Mouse (Mus musculus): ENCODE data around the gene Gstt4. TPM values are rescaled to one million over a fixed set of nuclear protein-coding genes. Genes with fewer than 3 reads are reported as not detected.

Gene Gstt4
- not detected in 2 replicates for total RNA-seq (2012; rRNA removed)
- polyA plus RNA-seq (2012; ENCODE audit: insufficient read depth in 1 of 2, insufficient read length in 2 of 2, low read depth in 1 of 2, low replicate concordance in 2 of 2, missing spikeins in 1 of 2): not detected

GRCm38 (mm10) chr10:75822443-75822842 is at the start of gene Gstt4:
Gstt4 (minus strand) TSS chr10:75822543.
- DNase-seq (ENCODE audit: low read depth, low spot score): no peak
- H3K9me3 ChIP-seq (replicated peaks; ENCODE audit: insufficient read depth, low read length): no peaks in the 10 kb centered on the region
- TF ChIP-seq UBTF (IDR thresholded peaks at IDR 0.05; ENCODE audit: borderline replicate concordance, insufficient read depth, low read depth, low read length): no peak
- TF ChIP-seq CTCF (IDR thresholded peaks at IDR 0.05 in 2 of 3, conservative IDR thresholded peaks at IDR 0.05 in 1 of 3; ENCODE audit: control insufficient read depth in 1 of 3, insufficient read depth in 1 of 3, low read depth in 2 of 3, low read length in 3 of 3, poor library complexity in 1 of 3, severe bottlenecking in 1 of 3): no peak
- no peak for TF ChIP-seq NRF1 (IDR thresholded peaks at IDR 0.05; ENCODE audit: insufficient read depth, low read depth, low read length, poor library complexity, severe bottlenecking)
- no peak for TF ChIP-seq CHD1 (IDR thresholded peaks at IDR 0.05; ENCODE audit: low read depth, low read length)
- no peak for TF ChIP-seq ZNF384 (IDR thresholded peaks at IDR 0.05; ENCODE audit: low read depth, low read length)
- H3K27me3 ChIP-seq (ENCODE audit: control insufficient read depth in 1 of 2, insufficient read depth in 2 of 2, low read length in 2 of 2): peaks cover 4 to 5% of the 10 kb centered on the region in 2 experiments
- H3K4me1 ChIP-seq (ENCODE audit: control insufficient read depth in 1 of 2, insufficient read depth in 2 of 2, low read length in 2 of 2): peaks cover 0 to 21% of the 10 kb centered on the region in 2 experiments; a peak in 2 of 4 replicates
- H3K36me3 ChIP-seq (ENCODE audit: control insufficient read depth in 1 of 2, insufficient read depth in 2 of 2, low read length in 2 of 2): peaks cover 0 to 14% of the 10 kb centered on the region in 2 experiments; a peak in 2 of 4 replicates
- no peaks in the 10 kb centered on the region for H3K79me2 ChIP-seq (ENCODE audit: control insufficient read depth, insufficient read depth, low read length, poor library complexity)
- no peak within 1 kb of the TSS for H3K27ac ChIP-seq (ENCODE audit: control insufficient read depth, low read depth, low read length)
- no peak within 1 kb of the TSS for H3K9ac ChIP-seq (ENCODE audit: control insufficient read depth, low read depth, low read length, poor library complexity, severe bottlenecking)
- H3K4me3 ChIP-seq (ENCODE audit: control insufficient read depth in 1 of 2, insufficient read depth in 1 of 2, low read depth in 2 of 2, low read length in 2 of 2): no peak within 1 kb of the TSS

GRCm38 (mm10) chr10:75861587-75861986 is 39.2 kb upstream of the Gstt4 start:
- peaks cover 0 to 18% of the 10 kb centered on the region in 2 experiments; a peak in 2 of 4 replicates for H3K36me3 ChIP-seq (ENCODE audit: control insufficient read depth in 1 of 2, insufficient read depth in 2 of 2, low read length in 2 of 2)
- no peak overlapping the region for H3K4me3 ChIP-seq (ENCODE audit: control insufficient read depth in 1 of 2, insufficient read depth in 1 of 2, low read depth in 2 of 2, low read length in 2 of 2)
- H3K27me3 ChIP-seq (ENCODE audit: control insufficient read depth in 1 of 2, insufficient read depth in 2 of 2, low read length in 2 of 2): peaks cover 0 to under 1% of the 10 kb centered on the region in 2 experiments; a peak in 1 of 4 replicates
- H3K9ac ChIP-seq (ENCODE audit: control insufficient read depth, low read depth, low read length, poor library complexity, severe bottlenecking): no peak overlapping the region
- peaks cover 7 to 14% of the 10 kb centered on the region in 2 experiments; a peak in 3 of 4 replicates for H3K4me1 ChIP-seq (ENCODE audit: control insufficient read depth in 1 of 2, insufficient read depth in 2 of 2, low read length in 2 of 2)
- TF ChIP-seq SIN3A (IDR thresholded peaks at IDR 0.05; ENCODE audit: low read length): no peak
- TF ChIP-seq USF2 (IDR thresholded peaks at IDR 0.05; ENCODE audit: borderline replicate concordance in 1 of 2, insufficient read depth in 1 of 2, low read depth in 1 of 2, low read length in 2 of 2): no peak
- TF ChIP-seq ZNF384 (IDR thresholded peaks at IDR 0.05; ENCODE audit: low read depth, low read length): no peak
- no peak for TF ChIP-seq MAFK (IDR thresholded peaks at IDR 0.05; ENCODE audit: borderline replicate concordance, low read depth, low read length)
- TF ChIP-seq MYB (IDR thresholded peaks at IDR 0.05; ENCODE audit: low read depth, low read length): no peak
- no peak for TF ChIP-seq NELFE (IDR thresholded peaks at IDR 0.05; ENCODE audit: low read depth, low read length)
- no peak for TF ChIP-seq CHD2 (IDR thresholded peaks at IDR 0.05; ENCODE audit: low read length)
- no peak for TF ChIP-seq HCFC1 (IDR thresholded peaks at IDR 0.05; ENCODE audit: low read depth, low read length)
- TF ChIP-seq RCOR1 (IDR thresholded peaks at IDR 0.05; ENCODE audit: low read depth, low read length): no peak
- TF ChIP-seq EP300 (IDR thresholded peaks at IDR 0.05; ENCODE audit: low read depth in 1 of 2, low read length in 2 of 2): no peak
- no peak for TF ChIP-seq ZKSCAN1 (IDR thresholded peaks at IDR 0.05; ENCODE audit: low read depth, low read length)
- no peak for TF ChIP-seq ETS1 (IDR thresholded peaks at IDR 0.05; ENCODE audit: low read depth, low read length)
- no peak for TF ChIP-seq MAZ (IDR thresholded peaks at IDR 0.05; ENCODE audit: low read depth, low read length)
- TF ChIP-seq ZMIZ1 (IDR thresholded peaks at IDR 0.05; ENCODE audit: low read depth, low read length): no peak
- no peak for TF ChIP-seq ELF1 (IDR thresholded peaks at IDR 0.05; ENCODE audit: low read depth, low read length)
- no peak for TF ChIP-seq E2F4 (IDR thresholded peaks at IDR 0.05; ENCODE audit: borderline replicate concordance, low read depth, low read length)
- TF ChIP-seq MAX (IDR thresholded peaks at IDR 0.05; ENCODE audit: low read length): no peak
- TF ChIP-seq MEF2A (IDR thresholded peaks at IDR 0.05; ENCODE audit: extremely low read depth, insufficient replicate concordance, low read depth, low read length, poor library complexity, severe bottlenecking): no peak
- TF ChIP-seq POLR2AphosphoS2 (IDR thresholded peaks at IDR 0.05; ENCODE audit: low read length): no peak
- peaks cover 16% of the 10 kb centered on the region for H3K79me2 ChIP-seq (ENCODE audit: control insufficient read depth, insufficient read depth, low read length, poor library complexity)
- H3K27ac ChIP-seq (ENCODE audit: control insufficient read depth, low read depth, low read length): no peak overlapping the region
- H3K9me3 ChIP-seq (replicated peaks; ENCODE audit: insufficient read depth, low read length): no peaks in the 10 kb centered on the region
- no peak for DNase-seq (ENCODE audit: low read depth, low spot score)
